Mouse (Mus musculus) CD8-positive naive resting alpha-beta T cell, adult 2 months (primary cell): ENCODE measurements around the gene Kcnk4.

Source experiments
- DNase-seq, 2 experiments: peaks; one replicate each; pipeline ENCODE4 v3.0.0; 2022; ENCODE audit warnings: low read depth in 2 of 2, low spot score in 2 of 2

Kcnk4 gene

GRCm38 (mm10) chr19:6968491-6969271 is 34.4 kb upstream of the Kcnk4 start:
- no peak for DNase-seq

- DNase-seq = no peak
Observed at GRCm38 (mm10) chr19:6956461-6956860, 22.1 kb upstream of the Kcnk4 start.

DNA sequence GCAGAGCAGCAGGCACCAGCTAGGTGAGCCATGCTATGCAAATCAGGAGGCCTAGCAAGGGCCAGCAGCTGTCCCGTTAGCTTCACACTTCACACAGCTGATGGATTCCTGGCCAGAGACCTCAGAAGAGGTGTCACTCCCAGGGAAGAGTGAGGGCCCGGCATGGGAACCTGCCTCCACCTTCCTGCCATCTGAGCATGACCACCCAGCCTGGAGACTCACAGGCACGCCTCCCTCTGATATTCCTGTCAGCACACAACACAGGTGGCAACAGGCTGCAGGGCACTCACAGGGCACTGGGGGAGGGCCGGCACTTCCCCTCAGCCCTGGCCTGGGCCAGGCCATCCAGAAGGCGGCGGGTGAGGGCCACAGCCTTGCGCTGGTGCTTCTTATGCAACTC is 21.1 kb upstream of the Kcnk4 start:
- no peak for DNase-seq

DNA sequence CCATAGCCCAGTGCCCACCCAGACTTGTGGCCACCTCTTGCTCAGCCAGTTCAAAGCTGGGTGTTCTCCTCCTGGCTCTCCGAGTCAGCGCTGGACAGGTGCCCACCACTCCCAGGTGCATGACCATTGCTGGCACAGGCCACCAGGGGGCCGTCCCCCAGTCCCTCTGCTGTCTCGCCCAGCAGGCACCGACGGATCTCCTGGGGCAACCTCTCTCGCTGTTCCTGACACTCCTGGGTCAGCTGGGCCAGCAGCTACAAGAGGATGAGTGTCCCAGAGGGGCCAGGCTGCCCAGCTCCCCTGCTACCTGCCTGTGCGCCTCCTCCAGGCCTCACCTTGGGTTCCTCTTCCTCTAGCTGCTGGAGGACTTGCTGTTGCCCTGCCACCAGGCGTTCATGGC is 19.7 kb upstream of the Kcnk4 start:
- DNase-seq = no peak

DNA sequence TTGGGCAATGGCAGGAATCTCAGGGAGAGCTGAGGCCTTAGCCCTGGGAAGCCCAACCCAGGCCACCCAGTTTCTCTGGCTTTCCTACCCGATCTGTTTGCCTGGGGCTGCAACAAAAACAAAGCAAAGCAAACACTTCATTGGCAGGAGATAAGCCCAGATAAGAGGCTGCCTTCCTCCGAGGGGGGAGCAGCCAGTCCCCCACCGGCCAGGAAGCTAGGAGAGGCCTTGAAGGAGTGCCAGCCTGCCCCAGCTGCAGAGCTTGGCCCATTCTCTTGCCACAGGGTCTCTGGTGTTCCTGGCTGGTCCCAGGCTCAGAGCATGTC is 18.4 kb upstream of the Kcnk4 start:
- no peak for DNase-seq

- DNase-seq = peak in 1 of 2 experiments; percentile 21
Observed at GRCm38 (mm10) chr19:6951994-6952711, 17.8 kb upstream of the Kcnk4 start.

DNA sequence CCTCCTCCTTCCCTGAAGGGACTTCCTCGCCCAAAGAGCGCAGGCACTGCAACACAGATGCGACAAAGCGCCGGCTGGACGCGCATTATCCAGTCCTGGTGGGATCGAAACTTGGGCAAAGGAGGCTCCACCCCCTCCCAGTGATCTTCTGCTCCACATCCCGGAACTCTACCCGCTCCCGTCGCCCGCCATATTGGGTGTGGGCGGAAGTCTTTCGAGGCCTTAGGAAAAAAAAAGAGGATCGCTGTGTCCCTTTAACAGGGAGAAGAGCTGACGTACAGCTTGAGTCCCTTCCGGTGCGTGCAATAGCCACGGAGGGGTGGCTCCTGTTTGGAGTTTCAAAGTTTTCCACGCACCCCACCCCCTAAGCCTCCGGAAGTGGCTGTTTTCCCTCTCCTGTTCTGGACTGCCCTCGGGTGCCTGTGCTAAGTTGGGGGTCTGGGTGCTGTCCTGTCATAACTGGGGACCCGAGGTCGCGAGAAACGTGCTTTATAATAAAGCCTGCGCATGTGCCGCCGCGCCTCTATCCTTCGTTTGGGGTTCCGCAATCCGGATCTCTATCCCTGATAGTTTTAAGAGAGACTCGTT is 17.2 kb upstream of the Kcnk4 start:
- peak; percentile 52 to 62 for DNase-seq

DNA sequence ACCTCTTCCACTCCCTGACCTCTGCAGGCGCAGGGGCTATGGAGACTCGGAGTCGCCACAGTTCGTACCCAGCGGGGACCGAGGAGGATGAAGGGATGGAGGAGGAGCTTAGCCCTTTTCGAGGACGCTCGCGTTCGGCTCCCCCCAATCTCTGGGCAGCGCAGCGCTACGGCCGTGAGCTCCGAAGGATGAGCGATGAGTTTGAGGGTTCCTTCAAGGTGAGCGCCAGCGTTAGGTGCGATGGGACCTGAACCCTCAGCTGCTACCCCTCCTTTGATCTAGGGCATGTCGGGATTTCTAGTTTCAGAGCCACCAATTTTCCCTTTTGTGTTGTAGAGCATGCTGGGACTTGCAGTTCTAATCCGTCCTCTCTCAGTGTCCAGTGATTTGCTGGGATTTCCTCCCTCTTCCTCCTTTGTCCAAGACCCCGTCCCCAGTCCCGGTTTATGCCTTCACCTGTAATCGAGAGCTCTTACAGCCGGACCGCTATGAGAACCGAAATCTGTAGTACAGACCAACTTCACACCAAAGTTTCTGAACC is 16.4 kb upstream of the Kcnk4 start:
- DNase-seq = peak in 1 of 2 experiments; percentile 23

- no peak for DNase-seq
Observed at GRCm38 (mm10) chr19:6949951-6950350, 15.6 kb upstream of the Kcnk4 start.

DNA sequence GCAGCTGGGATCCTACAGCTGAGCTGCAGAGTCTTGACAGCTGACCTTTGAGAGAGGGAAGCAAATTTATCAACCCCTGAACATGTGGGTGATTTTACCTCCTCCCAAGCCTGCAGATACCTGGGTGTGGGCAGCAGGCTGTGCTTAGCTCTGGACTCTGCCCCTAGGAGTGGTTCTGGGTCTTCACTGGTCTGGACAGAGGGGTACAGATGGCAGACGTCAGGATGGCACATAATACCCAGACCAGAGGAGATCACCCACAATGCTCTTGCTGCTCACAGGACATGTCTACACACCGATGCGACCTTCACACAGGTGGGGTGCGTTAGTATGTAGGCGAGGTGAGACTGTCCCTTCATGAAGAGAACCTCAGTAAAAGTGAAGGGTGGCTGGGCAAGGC is 15.2 kb upstream of the Kcnk4 start:
- no peak for DNase-seq

DNA sequence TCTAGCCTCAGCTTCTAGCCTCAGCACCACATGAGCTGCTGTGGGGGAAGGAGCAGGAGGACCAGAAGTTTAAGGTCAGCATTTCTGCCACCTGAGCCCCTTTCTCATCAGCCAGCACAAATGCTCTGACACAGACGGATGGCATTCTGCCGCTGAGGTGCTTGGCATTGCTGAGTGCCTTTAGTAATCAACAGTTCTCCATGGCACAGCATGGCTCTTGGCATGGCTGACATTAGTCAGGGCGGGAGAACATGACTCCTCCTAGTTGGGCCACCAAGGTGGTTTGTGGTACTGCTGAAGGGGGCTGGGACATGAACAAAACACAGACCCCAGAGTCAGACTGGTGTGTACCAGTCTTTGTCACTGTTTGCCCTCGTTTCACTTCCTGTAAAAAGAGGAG is 13.9 kb upstream of the Kcnk4 start:
- DNase-seq = no peak

DNA sequence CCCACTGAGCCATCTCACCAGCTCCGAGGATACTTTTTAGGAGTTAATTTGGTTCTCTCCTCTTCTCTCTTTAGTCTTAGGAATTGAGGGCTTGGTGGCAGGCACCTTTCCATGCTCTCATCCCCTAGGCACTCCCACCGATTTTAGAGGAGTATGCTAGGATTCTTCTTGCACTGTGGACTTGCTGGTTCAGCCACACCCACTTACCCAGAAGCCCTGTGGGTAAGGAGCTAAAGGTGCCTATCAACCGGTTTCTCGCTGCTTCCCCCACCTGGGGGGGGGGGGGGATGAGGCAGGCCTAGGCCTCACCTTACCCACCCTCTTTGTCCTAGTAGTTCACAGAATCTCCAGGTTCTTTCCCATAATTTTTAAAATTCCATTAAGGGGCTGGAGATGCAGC is 13.4 kb upstream of the Kcnk4 start:
- DNase-seq = no peak

- DNase-seq = no peak
Observed at GRCm38 (mm10) chr19:6943709-6944108, 9.4 kb upstream of the Kcnk4 start.

- no peak for DNase-seq
Observed at GRCm38 (mm10) chr19:6942764-6943163, 8.4 kb upstream of the Kcnk4 start.

GRCm38 (mm10) chr19:6942249-6942691 is 8.0 kb upstream of the Kcnk4 start, which contains the start of gene Gpr137:
Gene Gpr137, minus strand, starts transcription at chr19:6942480.
- peak; percentile 76 to 85 for DNase-seq

- DNase-seq = peak; percentile 90 to 96
Observed at GRCm38 (mm10) chr19:6941372-6942248, 7.3 kb upstream of the Kcnk4 start, which contains the start of gene Bad. Gene Bad, plus strand, starts transcription at chr19:6941861.

GRCm38 (mm10) chr19:6940396-6941351 is 6.4 kb upstream of the Kcnk4 start:
- DNase-seq = no peak

DNA sequence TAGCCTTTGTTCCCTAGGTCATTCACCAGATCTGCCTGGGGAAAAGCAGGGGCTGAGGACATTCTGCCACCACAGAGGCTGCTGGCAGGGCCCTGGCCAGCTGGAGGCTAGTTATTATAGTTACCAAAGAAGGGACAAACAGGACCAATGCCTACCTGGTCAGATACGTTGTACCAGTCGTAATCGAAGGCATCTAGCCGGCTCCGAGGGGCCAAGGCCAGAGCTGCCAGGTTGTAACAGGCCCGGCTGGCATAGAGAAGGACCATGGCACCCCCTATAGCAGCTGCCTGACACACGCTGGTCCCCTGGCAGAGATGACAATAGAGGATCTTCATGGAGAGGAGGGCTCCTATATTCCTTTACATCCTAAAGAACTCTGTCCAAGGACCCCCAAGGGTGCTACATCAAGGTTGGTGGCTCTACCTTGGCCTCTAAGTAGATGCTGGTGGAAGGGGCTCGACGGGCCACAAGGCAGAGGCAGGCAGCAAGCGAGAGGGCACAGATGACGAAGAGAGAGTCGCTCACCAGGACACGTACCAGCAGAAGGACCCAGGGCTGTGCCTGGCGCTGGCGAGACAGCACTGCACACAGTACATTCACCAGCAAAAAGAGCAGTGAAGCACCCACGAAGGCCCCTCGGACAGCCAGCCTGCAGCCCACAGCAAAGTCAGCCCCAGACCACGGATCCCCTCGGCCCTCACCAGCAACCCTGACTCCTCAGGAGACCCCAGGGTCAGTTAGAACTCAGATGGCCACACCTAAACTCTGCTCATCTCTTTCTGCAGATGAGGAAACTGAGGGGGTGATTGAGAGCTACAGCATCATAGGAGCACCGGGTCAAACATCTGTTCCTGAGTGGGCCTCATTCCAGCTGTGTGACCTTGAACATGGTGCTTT is 5.0 kb upstream of the Kcnk4 start:
- no peak for DNase-seq
